Mouse (Mus musculus): Measurements from ENCODE around the gene 1700020N01Rik.

The 1700020N01Rik gene

GRCm38 (mm10) chr10:21669750-21670161 lies 76.8 kb downstream of the 1700020N01Rik start:
- no peak for DNase-seq (ENCODE audit: low spot score)

- no peak for DNase-seq (ENCODE audit: low spot score)
These were observed 77.2 kb downstream of the 1700020N01Rik start for GRCm38 (mm10) chr10:21670168-21670567.

Data from spleen, adult 12 weeks (tissue).